Mouse (Mus musculus) liver, postnatal 0 days (tissue): ENCODE measurements around the gene Ski.

Source experiments
- CTCF ChIP-seq: sonication (generic); IDR thresholded peaks from 2 replicates; pipeline ENCODE4 v1.5.1; 2016; ENCODE audit warnings: antibody characterized with exemption, low read depth
- EP300 ChIP-seq: IDR thresholded peaks from 2 replicates; pipeline ENCODE4 v1.6.1; 2016; ENCODE audit warnings: antibody characterized with exemption, low read depth, mild to moderate bottlenecking

DNA sequence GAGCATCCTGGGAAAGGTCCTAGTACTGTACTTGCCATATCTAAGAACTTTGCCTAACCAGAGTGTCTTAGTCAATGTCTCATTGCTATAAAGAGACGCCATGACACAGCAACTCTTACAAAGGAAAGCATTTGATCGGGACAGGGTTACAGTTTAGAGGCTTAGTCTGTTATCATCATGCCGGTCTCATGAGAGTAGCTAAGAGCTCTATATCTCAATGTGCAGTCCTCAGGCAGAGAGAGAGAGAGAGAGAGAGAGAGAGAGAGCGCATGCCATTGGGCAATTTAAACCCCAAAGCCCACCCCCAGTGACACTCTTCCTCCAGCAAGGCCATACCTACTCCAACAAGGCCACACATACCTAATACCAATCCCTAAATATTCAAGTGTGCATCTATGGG lies 114.5 kb downstream of the Ski start:
- TF ChIP-seq EP300 = no peak
- no peak for TF ChIP-seq CTCF
